Mouse (Mus musculus): Measurements from ENCODE around the gene Unc5b.

Unc5b gene

GRCm38 (mm10) chr10:60800295-60801167 lies 30.9 kb downstream of the Unc5b start:
- DNase-seq (ENCODE audit: low spot score) = no peak

GRCm38 (mm10) chr10:60797682-60798422 lies 33.5 kb downstream of the Unc5b start:
- DNase-seq (ENCODE audit: low spot score) = no peak

GRCm38 (mm10) chr10:60796474-60796873 lies 34.9 kb downstream of the Unc5b start:
- DNase-seq (ENCODE audit: low spot score) = no peak

- no peak for DNase-seq (ENCODE audit: low spot score)
Measured at GRCm38 (mm10) chr10:60796028-60796427, 35.4 kb downstream of the Unc5b start.

- DNase-seq (ENCODE audit: low spot score) = no peak
Measured at GRCm38 (mm10) chr10:60794792-60795191, 36.6 kb downstream of the Unc5b start.

- no peak for DNase-seq (ENCODE audit: low spot score)
Measured at GRCm38 (mm10) chr10:60794374-60794773, 37.0 kb downstream of the Unc5b start.

- no peak for DNase-seq (ENCODE audit: low spot score)
Measured at GRCm38 (mm10) chr10:60792841-60793240, 38.5 kb downstream of the Unc5b start.

GRCm38 (mm10) chr10:60792365-60792764 lies 39.0 kb downstream of the Unc5b start:
- no peak for DNase-seq (ENCODE audit: low spot score)

GRCm38 (mm10) chr10:60790912-60791311 lies 40.5 kb downstream of the Unc5b start:
- no peak for DNase-seq (ENCODE audit: low spot score)

- no peak for DNase-seq (ENCODE audit: low spot score)
Measured at GRCm38 (mm10) chr10:60787303-60788074, 43.9 kb downstream of the Unc5b start.

GRCm38 (mm10) chr10:60783608-60784007 lies 47.8 kb downstream of the Unc5b start:
- no peak for DNase-seq (ENCODE audit: low spot score)

- DNase-seq (ENCODE audit: low spot score) = peak; percentile 53
Measured at GRCm38 (mm10) chr10:60779628-60780027, 51.8 kb downstream of the Unc5b start.

- DNase-seq (ENCODE audit: low spot score) = no peak
Measured at GRCm38 (mm10) chr10:60778542-60778941, 52.8 kb downstream of the Unc5b start.

GRCm38 (mm10) chr10:60775473-60775872 lies 55.9 kb downstream of the Unc5b start:
- no peak for DNase-seq (ENCODE audit: low spot score)

- DNase-seq (ENCODE audit: low spot score) = no peak
Measured at GRCm38 (mm10) chr10:60774616-60775015, 56.8 kb downstream of the Unc5b start.

- no peak for DNase-seq (ENCODE audit: low spot score)
Measured at GRCm38 (mm10) chr10:60770855-60771254, 60.5 kb downstream of the Unc5b start.

- no peak for DNase-seq (ENCODE audit: low spot score)
Measured at GRCm38 (mm10) chr10:60768614-60769013, 62.8 kb downstream of the Unc5b start.

GRCm38 (mm10) chr10:60767400-60767799 lies 64.0 kb downstream of the Unc5b start:
- DNase-seq (ENCODE audit: low spot score) = no peak

- no peak for DNase-seq (ENCODE audit: low spot score)
Measured at GRCm38 (mm10) chr10:60762126-60762525, 69.3 kb downstream of the Unc5b start.

GRCm38 (mm10) chr10:60760377-60760776 lies 71.0 kb downstream of the Unc5b start:
- peak; percentile 80 for DNase-seq (ENCODE audit: low spot score)

- peak; percentile 50 for DNase-seq (ENCODE audit: low spot score)
Measured at GRCm38 (mm10) chr10:60756992-60757391, 74.4 kb downstream of the Unc5b start.

GRCm38 (mm10) chr10:60756146-60756545 lies 75.2 kb downstream of the Unc5b start:
- DNase-seq (ENCODE audit: low spot score) = no peak

Measured in c-Kit-positive CD71-positive TER-119-positive erythroid progenitor cells, embryonic 14.5 days (primary cell).